Mouse (Mus musculus): ENCODE results near the gene Rpusd4.

- TF ChIP-seq EP300 (IDR thresholded peaks at IDR 0.05; ENCODE audit: low read depth) (no peak), CTCF (IDR thresholded peaks at IDR 0.05; ENCODE audit: low read depth) (no peak)
Observed at GRCm38 (mm10) chr9:35223466-35223865, 44.2 kb upstream of the Rpusd4 start.
